11 mouse cellular contexts compared by ENCODE assay signal in genomic region chr9:68561767-68562552, GRCm38 (mm10).
DNase-seq lines count a peak whose midpoint lies in the region; ATAC-seq and TF ChIP-seq lines count a peak whose summit lies in the region.
"Had no signal": no experiment of that assay in that cellular context is flagged by ENCODE, and none has a peak within 500 bp of the region (broad histone marks: within the 10 kb centered on the region; RNA-seq: fewer than 3 reads in every experiment).

No protein-coding gene starts in this region.

- TF ChIP-seq CTCF in midbrain, postnatal 0 days (IDR thresholded peaks at IDR 0.05) = no peak
- TF ChIP-seq CTCF in lung, adult 2 months (IDR thresholded peaks at IDR 0.05; ENCODE audit: insufficient read depth, low read length) = no peak

- no peak for ATAC-seq in forebrain, embryonic 14.5 days
- no peak for ATAC-seq in midbrain, postnatal 0 days (ENCODE audit: low FRiP score)
- no peak for ATAC-seq in midbrain, embryonic 16.5 days
- no peak for ATAC-seq in forebrain, embryonic 16.5 days

- no peak overlapping the region for H3K4me3 ChIP-seq in forebrain, embryonic 14.5 days (ENCODE audit: low read depth, low read length)
- H3K4me3 ChIP-seq in forebrain, embryonic 10.5 days = no peak overlapping the region
- H3K4me3 ChIP-seq in midbrain, postnatal 0 days (ENCODE audit: low read depth, low read length) = no peak overlapping the region
- no peak overlapping the region for H3K4me3 ChIP-seq in midbrain, embryonic 16.5 days (ENCODE audit: low read depth, low read length)
- H3K4me3 ChIP-seq in lung, adult 2 months (replicated peaks; ENCODE audit: extremely low read depth, low read depth, low read length) = peak overlapping the region; percentile 9
- H3K4me3 ChIP-seq in forebrain, embryonic 16.5 days (replicated peaks; ENCODE audit: low read length) = no peak overlapping the region
- H3K4me3 ChIP-seq: embryonic facial prominence, embryonic 13.5 days had no signal

- WGBS in forebrain, embryonic 14.5 days = 53% methylated on average over 14 of the region's 14 CpGs
- WGBS in forebrain, embryonic 10.5 days = 83% methylated on average over 14 of the region's 14 CpGs
- WGBS in midbrain, postnatal 0 days = 70% methylated on average over 14 of the region's 14 CpGs
- 62% methylated on average over 14 of the region's 14 CpGs for WGBS in midbrain, embryonic 16.5 days
- WGBS in lung, adult 2 months = 30% methylated on average over 14 of the region's 14 CpGs
- 48% methylated on average over 14 of the region's 14 CpGs for WGBS in forebrain, embryonic 16.5 days

- H3K9me3 ChIP-seq in forebrain, embryonic 14.5 days (replicated peaks; ENCODE audit: control insufficient read depth, low read length) = no peaks in the 10 kb centered on the region
- H3K9me3 ChIP-seq in forebrain, embryonic 10.5 days = no peaks in the 10 kb centered on the region
- H3K9me3 ChIP-seq in midbrain, postnatal 0 days (ENCODE audit: low read length) = no peaks in the 10 kb centered on the region
- no peaks in the 10 kb centered on the region for H3K9me3 ChIP-seq in midbrain, embryonic 16.5 days (replicated peaks; ENCODE audit: control insufficient read depth, low read length, poor library complexity, severe bottlenecking)
- H3K9me3 ChIP-seq in forebrain, embryonic 16.5 days (ENCODE audit: control insufficient read depth, low read length) = no peaks in the 10 kb centered on the region
- H3K9me3 ChIP-seq: embryonic facial prominence, embryonic 13.5 days had no signal

- no peaks in the 10 kb centered on the region for H3K27me3 ChIP-seq in forebrain, embryonic 14.5 days (replicated peaks; ENCODE audit: control insufficient read depth, insufficient read depth, low read length)
- no peaks in the 10 kb centered on the region for H3K27me3 ChIP-seq in forebrain, embryonic 10.5 days (ENCODE audit: poor library complexity, severe bottlenecking)
- H3K27me3 ChIP-seq in midbrain, postnatal 0 days (ENCODE audit: insufficient read depth, low read length) = no peaks in the 10 kb centered on the region
- H3K27me3 ChIP-seq in midbrain, embryonic 16.5 days (ENCODE audit: control insufficient read depth, insufficient read depth, low read depth, low read length) = no peaks in the 10 kb centered on the region
- H3K27me3 ChIP-seq in forebrain, embryonic 16.5 days (replicated peaks; ENCODE audit: control insufficient read depth, insufficient read depth, low read length) = no peaks in the 10 kb centered on the region
- H3K27me3 ChIP-seq: embryonic facial prominence, embryonic 13.5 days had no signal

- H3K4me1 ChIP-seq in forebrain, embryonic 14.5 days (ENCODE audit: control insufficient read depth, insufficient read depth, low read length) = no peaks in the 10 kb centered on the region; the same call in 1 of the 2 replicates
- 0 out of 2 replicates have a peak, but pooled peaks cover 4% of the 10 kb centered on the region for H3K4me1 ChIP-seq in forebrain, embryonic 10.5 days
- no peaks in the 10 kb centered on the region for H3K4me1 ChIP-seq in midbrain, postnatal 0 days (ENCODE audit: insufficient read depth, low read length)
- no peaks in the 10 kb centered on the region for H3K4me1 ChIP-seq in midbrain, embryonic 16.5 days (ENCODE audit: control insufficient read depth, insufficient read depth, low read length)
- H3K4me1 ChIP-seq in lung, adult 2 months (ENCODE audit: control insufficient read depth, insufficient read depth, low read length) = peaks cover 4% of the 10 kb centered on the region
- no peaks in the 10 kb centered on the region for H3K4me1 ChIP-seq in forebrain, embryonic 16.5 days (replicated peaks; ENCODE audit: control insufficient read depth, insufficient read depth, low read length)
- H3K4me1 ChIP-seq: embryonic facial prominence, embryonic 13.5 days had no signal

- DNase-seq in forebrain, embryonic 14.5 days (ENCODE audit: low spot score) = peak; percentile 55
- no peak for DNase-seq in forebrain, embryonic 10.5 days (ENCODE audit: extremely low spot score, low spot score)
- DNase-seq in midbrain, postnatal 0 days (ENCODE audit: low spot score) = peak; percentile 17
- peak; percentile 13 for DNase-seq in lung, adult 2 months
- no peak for DNase-seq in testis, postnatal 14 days (ENCODE audit: low spot score)
- no peak for DNase-seq in urinary bladder, postnatal 36 days (ENCODE audit: low spot score in 2 of 2)
- DNase-seq: cerebellum, adult 9-11 months had no signal

- H3K36me3 ChIP-seq in forebrain, embryonic 14.5 days (ENCODE audit: control insufficient read depth, insufficient read depth, low read length) = no peaks in the 10 kb centered on the region
- H3K36me3 ChIP-seq in forebrain, embryonic 10.5 days (replicated peaks) = no peaks in the 10 kb centered on the region
- no peaks in the 10 kb centered on the region for H3K36me3 ChIP-seq in midbrain, postnatal 0 days (ENCODE audit: insufficient read depth, low read length)
- H3K36me3 ChIP-seq in midbrain, embryonic 16.5 days (ENCODE audit: control insufficient read depth, insufficient read depth, low read length) = no peaks in the 10 kb centered on the region
- no peaks in the 10 kb centered on the region for H3K36me3 ChIP-seq in forebrain, embryonic 16.5 days (ENCODE audit: control insufficient read depth, insufficient read depth)
- H3K36me3 ChIP-seq: embryonic facial prominence, embryonic 13.5 days had no signal

- TF ChIP-seq POLR2A in lung, adult 2 months (IDR thresholded peaks at IDR 0.05; ENCODE audit: borderline replicate concordance, extremely low read depth, low read depth, low read length) = no peak

- H3K27ac ChIP-seq in forebrain, embryonic 14.5 days (ENCODE audit: low read depth, low read length) = no peak overlapping the region
- H3K27ac ChIP-seq in forebrain, embryonic 10.5 days = no peak overlapping the region
- H3K27ac ChIP-seq in midbrain, postnatal 0 days (ENCODE audit: low read depth, low read length) = no peak overlapping the region
- no peak overlapping the region for H3K27ac ChIP-seq in midbrain, embryonic 16.5 days (ENCODE audit: low read length)
- H3K27ac ChIP-seq in forebrain, embryonic 16.5 days (ENCODE audit: low read length) = no peak overlapping the region
- H3K27ac ChIP-seq: embryonic facial prominence, embryonic 13.5 days; kidney, postnatal 0 days had no signal

- no peak overlapping the region for H3K9ac ChIP-seq in forebrain, embryonic 14.5 days (ENCODE audit: low read length)
- H3K9ac ChIP-seq in midbrain, postnatal 0 days (replicated peaks; ENCODE audit: low read length, poor library complexity, severe bottlenecking) = no peak overlapping the region
- H3K9ac ChIP-seq in midbrain, embryonic 16.5 days (ENCODE audit: low read depth, low read length) = no peak overlapping the region
- H3K9ac ChIP-seq in forebrain, embryonic 16.5 days (replicated peaks; ENCODE audit: low read depth, low read length) = no peak overlapping the region
- H3K9ac ChIP-seq: embryonic facial prominence, embryonic 13.5 days had no signal

- H3K4me2 ChIP-seq in forebrain, embryonic 14.5 days (ENCODE audit: low read length) = no peak overlapping the region
- no peak overlapping the region for H3K4me2 ChIP-seq in midbrain, postnatal 0 days (ENCODE audit: low read depth, low read length, poor library complexity, severe bottlenecking)
- no peak overlapping the region for H3K4me2 ChIP-seq in midbrain, embryonic 16.5 days (ENCODE audit: low read length)
- H3K4me2 ChIP-seq in forebrain, embryonic 16.5 days (ENCODE audit: low read length) = no peak overlapping the region
- H3K4me2 ChIP-seq: embryonic facial prominence, embryonic 13.5 days had no signal

Comparison
In these comparisons a context has a peak if more than half of its experiments do, and no peak if none do; other contexts are left out.
1. DNase-seq: peak in forebrain, embryonic 14.5 days (single experiment), midbrain, postnatal 0 days (single experiment) and lung, adult 2 months (single experiment); none in forebrain, embryonic 10.5 days (single experiment), testis, postnatal 14 days (single experiment) and urinary bladder, postnatal 36 days (0 of 2).